7 mouse cellular contexts compared by ENCODE assay signal in genomic region chr11:110450091-110450757, GRCm38 (mm10). TPM values are rescaled to one million over a fixed set of nuclear protein-coding genes. Genes with fewer than 3 reads are reported as not detected.
DNase-seq lines count a peak whose midpoint lies in the region; ATAC-seq lines count a peak whose summit lies in the region.

No protein-coding gene starts in this region.

- peak overlapping the region; percentile 30 for H3K4me2 ChIP-seq in lung, embryonic 15.5 days
- H3K4me2 ChIP-seq in embryonic facial prominence, embryonic 13.5 days, result no peak overlapping the region

- no peaks in the 10 kb centered on the region for H3K27me3 ChIP-seq in lung, embryonic 15.5 days
- H3K27me3 ChIP-seq in embryonic facial prominence, embryonic 13.5 days, result no peaks in the 10 kb centered on the region

- DNase-seq in lung, postnatal 25 days (ENCODE audit: low spot score), result no peak
- peak; percentile 60 to 63 for DNase-seq in heart, postnatal 10 days
- peak; percentile 40 to 71 for DNase-seq in lung, postnatal 4 days
- DNase-seq in T-cell, adult 2 months (ENCODE audit: low spot score), result no peak
- no peak for DNase-seq in right cerebral cortex, postnatal 14 days

- no peak overlapping the region; the same call in 1 of the 2 replicates for H3K27ac ChIP-seq in lung, embryonic 15.5 days
- peak overlapping the region; percentile 52 for H3K27ac ChIP-seq in embryonic facial prominence, embryonic 13.5 days

- H3K4me3 ChIP-seq in lung, embryonic 15.5 days, result no peak overlapping the region
- H3K4me3 ChIP-seq in embryonic facial prominence, embryonic 13.5 days, result no peak overlapping the region

- no peaks in the 10 kb centered on the region for H3K36me3 ChIP-seq in lung, embryonic 15.5 days
- no peaks in the 10 kb centered on the region for H3K36me3 ChIP-seq in embryonic facial prominence, embryonic 13.5 days

- no peak overlapping the region for H3K9ac ChIP-seq in lung, embryonic 15.5 days
- H3K9ac ChIP-seq in embryonic facial prominence, embryonic 13.5 days, result no peak overlapping the region

- H3K4me1 ChIP-seq in lung, embryonic 15.5 days, result peaks cover 48% of the 10 kb centered on the region
- peaks cover 28% of the 10 kb centered on the region for H3K4me1 ChIP-seq in embryonic facial prominence, embryonic 13.5 days

- ATAC-seq in lung, embryonic 15.5 days (ENCODE audit: borderline replicate concordance, extremely low read depth, low FRiP score, low TSS enrichment), result peak; percentile 71
- ATAC-seq in embryonic facial prominence, embryonic 13.5 days (ENCODE audit: insufficient number of reproducible peaks, insufficient read depth, low FRiP score, low TSS enrichment, low read depth), result no peak

- 19% methylated on average over 15 of the region's 15 CpGs for WGBS in lung, embryonic 15.5 days
- WGBS in embryonic facial prominence, embryonic 13.5 days, result 59% methylated on average over 15 of the region's 15 CpGs

- H3K9me3 ChIP-seq in lung, embryonic 15.5 days, result no peaks in the 10 kb centered on the region
- H3K9me3 ChIP-seq in embryonic facial prominence, embryonic 13.5 days, result no peaks in the 10 kb centered on the region

- intact Hi-C loops in heart, postnatal 10 days (cut with DNase I), result no loop called here

RNA-seq across cellular contexts. Expression of gene Map2k6, which starts 51.3 kb away (rescaled TPM):
- polyA plus RNA-seq in lung, embryonic 15.5 days (2015; fragmentation: Nextera tagmentation; extraction: Ambion mirVana), result 20.6 and 21.2 TPM in 2 replicates
- 38.1 and 38.6 TPM in 2 replicates for polyA plus RNA-seq in embryonic facial prominence, embryonic 13.5 days (2015; fragmentation: Nextera tagmentation; extraction: Ambion mirVana)
- total RNA-seq in heart, postnatal 10 days (2021), result 10 to 100 TPM in 1 of 2 experiments, 1 to 10 TPM in 1; 7.7 to 11.7 TPM

Comparison
In these comparisons a context has a peak if more than half of its experiments do, and no peak if none do; other contexts are left out.
1. DNase-seq: peak in heart, postnatal 10 days (2 of 2) and lung, postnatal 4 days (2 of 2); none in lung, postnatal 25 days (single experiment), T-cell, adult 2 months (single experiment) and right cerebral cortex, postnatal 14 days (single experiment).